Mouse (Mus musculus) stomach, postnatal 0 days (tissue): ENCODE data around the gene Tmem213. TPM values are rescaled to one million over a fixed set of nuclear protein-coding genes. Genes with fewer than 3 reads are reported as not detected.
A peak's percentile ranks its signal among the peaks of the same experiment; 100 is the strongest.

Experiments used
- ATAC-seq: fragments of 200-750 bp; cut with Nextera tagmentation; 2 replicates; pipeline ENCODE4 v1.8.0; 2017; ENCODE audit not compliant: low FRiP score, low TSS enrichment
- DNase-seq: peaks from one replicate; pipeline ENCODE4 v3.0.0-alpha.2; 2016; ENCODE audit warnings: low spot score
- H3K27ac ChIP-seq: fragments of 300-500 bp; sonication (generic); replicated peaks from 2 replicates; pipeline ENCODE4 v1.5.1; 2014; ENCODE audit warnings: mild to moderate bottlenecking, control low read depth
- H3K27me3 ChIP-seq: fragments of 300-500 bp; sonication (generic); 2 replicates; pipeline ENCODE4 v1.6.1; 2014; ENCODE audit warnings: low read length; ENCODE audit not compliant: control insufficient read depth, insufficient read depth
- H3K36me3 ChIP-seq: fragments of 300-500 bp; sonication (generic); 2 replicates; pipeline ENCODE4 v1.6.1; 2014; ENCODE audit warnings: low read length, mixed read lengths; ENCODE audit not compliant: control insufficient read depth, insufficient read depth
- H3K4me1 ChIP-seq: fragments of 300-500 bp; sonication (generic); replicated peaks from 2 replicates; pipeline ENCODE4 v1.6.1; 2014; ENCODE audit warnings: antibody characterized with exemption; ENCODE audit not compliant: control insufficient read depth, insufficient read depth
- H3K4me2 ChIP-seq: fragments of 300-500 bp; sonication (generic); replicated peaks from 2 replicates; pipeline ENCODE4 v1.6.1; 2014; ENCODE audit warnings: low read depth, mild to moderate bottlenecking, control low read depth, moderate library complexity
- H3K4me3 ChIP-seq: fragments of 300-500 bp; sonication (generic); 2 replicates; pipeline ENCODE4 v1.5.1; 2014; ENCODE audit warnings: low read depth, low read length, control low read depth
- H3K9ac ChIP-seq: fragments of 300-500 bp; sonication (generic); 2 replicates; pipeline ENCODE4 v1.6.1; 2014; ENCODE audit warnings: mild to moderate bottlenecking, low read length, control low read depth, mixed read lengths
- H3K9me3 ChIP-seq: fragments of 300-500 bp; sonication (generic); 2 replicates; pipeline ENCODE4 v1.6.1; 2016; ENCODE audit warnings: low read length; ENCODE audit not compliant: control insufficient read depth
- CTCF ChIP-seq: IDR thresholded peaks from 2 replicates; pipeline ENCODE4 v1.5.1; 2016; ENCODE audit warnings: antibody characterized with exemption, low read depth, mild to moderate bottlenecking, moderate library complexity
- EP300 ChIP-seq: optimal IDR thresholded peaks from 2 replicates; pipeline ENCODE3; 2016; ENCODE audit warnings: antibody characterized with exemption
- WGBS: fragments of 180-500 bp; shearing (Covaris S2); extraction: QIAGEN DNeasy Blood & Tissue Kit; methylation state at CpG from one replicate; pipeline ENCODE4 v1.1.7; 2014; 5-methylcytosine and 5-hydroxymethylcytosine counted together
- polyA plus RNA-seq: library from polyadenylated mRNA; unstranded; fragments of >200 nt; fragmentation: Nextera tagmentation; extraction: Ambion mirVana; gene quantifications from 2 replicates; pipeline ENCODE4 v1.2.1, GENCODE M21; 2015

Gene Tmem213
- polyA plus RNA-seq, 1 experiment from 2014 or later, result 3.0 TPM

DNA sequence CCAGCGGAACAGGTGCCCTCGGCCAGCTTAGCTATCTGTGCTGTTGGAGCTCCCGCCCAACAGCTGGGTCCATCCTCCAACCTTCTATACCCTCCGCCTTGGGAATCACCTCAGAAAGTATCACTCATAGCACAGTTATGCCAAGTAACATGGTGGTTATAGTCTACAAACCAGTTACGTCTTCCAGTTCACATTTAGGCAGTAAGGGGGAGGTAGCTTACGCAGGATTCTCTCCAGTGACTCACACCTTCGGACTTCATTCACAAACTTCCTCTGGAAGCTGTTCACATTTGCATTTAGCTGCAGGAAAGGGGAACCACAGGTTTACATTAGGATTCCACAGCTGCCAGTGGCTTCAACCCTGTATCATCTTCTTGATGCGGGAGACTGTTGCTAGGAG lies 16.5 kb upstream of the Tmem213 start:
- Histone ChIP-seq H3K36me3 (no peaks in the 10 kb centered on the region), H3K4me2 (no peak overlapping the region), H3K4me1 (no peaks in the 10 kb centered on the region), H3K9ac (no peak overlapping the region), H3K27me3 (no peaks in the 10 kb centered on the region), H3K9me3 (no peaks in the 10 kb centered on the region), H3K27ac (no peak overlapping the region), H3K4me3 (no peak overlapping the region)
- no peak for DNase-seq
- TF ChIP-seq EP300 (no peak), CTCF (no peak)
- WGBS, result 93% methylated on average over 8 of the region's 8 CpGs
- no peak for ATAC-seq

GRCm38 (mm10) chr6:38094701-38095100 lies 14.4 kb upstream of the Tmem213 start:
- WGBS, result 70% methylated on average over 10 of the region's 10 CpGs
- ATAC-seq (no peak), DNase-seq (no peak)
- TF ChIP-seq EP300 (no peak), CTCF (no peak)
- Histone ChIP-seq H3K4me1 (no peaks in the 10 kb centered on the region), H3K4me3 (no peak overlapping the region), H3K27ac (no peak overlapping the region), H3K9ac (no peak overlapping the region), H3K36me3 (no peaks in the 10 kb centered on the region), H3K27me3 (no peaks in the 10 kb centered on the region), H3K9me3 (no peaks in the 10 kb centered on the region), H3K4me2 (no peak overlapping the region)

GRCm38 (mm10) chr6:38096961-38097370 lies 12.1 kb upstream of the Tmem213 start:
- Histone ChIP-seq H3K27ac (peak overlapping the region; percentile 88), H3K27me3 (no peaks in the 10 kb centered on the region), H3K4me2 (peak overlapping the region; percentile 31; the same call in 1 of the 2 replicates), H3K9ac (no peak overlapping the region), H3K4me1 (no peaks in the 10 kb centered on the region), H3K4me3 (no peak overlapping the region), H3K9me3 (no peaks in the 10 kb centered on the region), H3K36me3 (no peaks in the 10 kb centered on the region)
- DNase-seq (peak; percentile 87), ATAC-seq (peak; percentile 96)
- no peak for TF ChIP-seq EP300
- whole genome bisulfite sequencing, result 34% methylated on average over 5 of the region's 5 CpGs

GRCm38 (mm10) chr6:38102216-38102795 lies 6.7 kb upstream of the Tmem213 start:
- Histone ChIP-seq H3K9ac (no peak overlapping the region), H3K4me3 (no peak overlapping the region), H3K9me3 (no peaks in the 10 kb centered on the region), H3K4me2 (no peak overlapping the region), H3K27ac (no peak overlapping the region), H3K27me3 (no peaks in the 10 kb centered on the region), H3K4me1 (no peaks in the 10 kb centered on the region), H3K36me3 (no peaks in the 10 kb centered on the region)
- 76% methylated on average over 7 of the region's 7 CpGs for WGBS
- no peak for DNase-seq
- ATAC-seq, result no peak
- no peak for TF ChIP-seq CTCF
- no peak for TF ChIP-seq EP300

- Histone ChIP-seq H3K27ac (no peak overlapping the region), H3K4me2 (no peak overlapping the region), H3K4me3 (no peak overlapping the region), H3K27me3 (no peaks in the 10 kb centered on the region), H3K9ac (no peak overlapping the region), H3K4me1 (no peaks in the 10 kb centered on the region), H3K9me3 (no peaks in the 10 kb centered on the region), H3K36me3 (no peaks in the 10 kb centered on the region)
- DNase-seq (no peak), ATAC-seq (no peak)
- 56% methylated on average over 6 of the region's 6 CpGs for WGBS
- TF ChIP-seq EP300 (no peak), CTCF (no peak)
Measured at GRCm38 (mm10) chr6:38103775-38104174, 5.3 kb upstream of the Tmem213 start.

DNA sequence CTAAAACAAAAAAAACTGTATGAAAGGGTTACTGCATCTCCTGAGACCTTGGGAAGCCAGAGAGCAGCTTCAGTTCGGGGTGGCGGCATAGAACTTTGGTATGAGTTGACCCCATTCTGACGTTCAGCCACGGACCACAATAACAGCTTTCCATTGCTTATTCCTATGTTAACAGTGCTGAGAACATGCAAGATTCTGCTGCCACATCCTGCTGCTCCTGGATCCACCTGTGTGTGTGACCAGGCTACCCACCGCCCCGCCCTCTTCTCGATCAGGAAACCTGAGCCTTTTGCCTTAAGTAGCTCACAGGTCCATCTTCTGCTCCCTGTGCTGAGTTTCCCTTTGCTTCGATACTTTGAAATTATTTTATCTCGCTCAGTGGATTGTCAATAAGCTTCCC lies 3.1 kb upstream of the Tmem213 start:
- TF ChIP-seq EP300 (no peak), CTCF (no peak)
- ATAC-seq (no peak), DNase-seq (peak; percentile 51)
- Histone ChIP-seq H3K9me3 (no peaks in the 10 kb centered on the region), H3K4me3 (no peak overlapping the region), H3K4me1 (no peaks in the 10 kb centered on the region), H3K27me3 (no peaks in the 10 kb centered on the region), H3K27ac (no peak overlapping the region), H3K36me3 (no peaks in the 10 kb centered on the region), H3K4me2 (no peak overlapping the region), H3K9ac (no peak overlapping the region)
- WGBS, result 73% methylated on average over 9 of the region's 9 CpGs
